Mouse (Mus musculus) cortical plate, adult 2 months (tissue): Measurements from ENCODE around the gene Mmp28.

Source experiments
- CTCF ChIP-seq: fragments of 200-500 bp; IDR thresholded peaks from 2 replicates; pipeline ENCODE4 v1.5.1; 2011; ENCODE audit warnings: mild to moderate bottlenecking, control low read depth, low read length; ENCODE audit not compliant: insufficient read depth; ENCODE audit errors: extremely low read depth
- POLR2A ChIP-seq: fragments of 200-500 bp; IDR thresholded peaks from 2 replicates; pipeline ENCODE4 v1.6.1; 2011; ENCODE audit warnings: mild to moderate bottlenecking, low read length, control low read depth; ENCODE audit not compliant: insufficient read depth; ENCODE audit errors: extremely low read depth

DNA sequence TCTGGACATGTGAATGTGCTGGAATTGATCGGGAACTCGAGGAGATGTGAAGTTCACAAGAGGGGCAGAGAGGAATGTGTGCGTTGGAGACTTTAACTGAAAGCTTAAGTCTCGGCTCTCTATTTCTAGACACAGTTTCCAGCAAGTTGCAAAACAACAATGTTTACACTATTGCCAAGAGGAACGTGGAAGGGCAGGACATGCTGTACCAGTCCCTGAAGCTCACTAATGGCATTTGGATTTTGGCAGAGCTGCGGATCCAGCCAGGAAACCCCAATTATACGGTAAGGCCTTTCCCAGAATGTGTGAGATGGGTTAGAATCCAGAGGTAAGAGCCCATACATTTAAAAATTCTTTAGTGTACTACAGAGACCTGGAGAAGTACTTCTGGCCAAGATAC is 65.2 kb downstream of the Mmp28 start:
- no peak for TF ChIP-seq CTCF
- TF ChIP-seq POLR2A = no peak
